Mouse (Mus musculus) megakaryocyte, adult 5-6 weeks (primary cell): Measurements from ENCODE around the gene Ppp2r2c. TPM values are rescaled to one million over a fixed set of nuclear protein-coding genes. Genes with fewer than 3 reads are reported as not detected.
"Not testable (repeated sequence)": the region's sequence is repeated elsewhere in the genome, so short reads cannot be mapped to it uniquely, and the experiment has no call there.

ENCODE experiments used
- ATAC-seq: 2 replicates; pipeline ENCODE4 v1.8.0; 2016; ENCODE audit warnings: mild to moderate bottlenecking, inconsistent platforms; ENCODE audit not compliant: poor library complexity, severe bottlenecking
- total RNA-seq, 2 experiments: library from RNA; stranded (forward) in 1 of 2; stranded (reverse) in 1 of 2; fragments of 153-499, 151-499 nt in 1 of 2; fragments of 221-1000, 200-1000 nt in 1 of 2; gene quantifications; 2 replicates each; pipeline versions ENCODE4 v1.2.3 to v1.2.4; 2015 to 2017

Gene Ppp2r2c
- total RNA-seq, 2 experiments from 2014 or later, result not detected

DNA sequence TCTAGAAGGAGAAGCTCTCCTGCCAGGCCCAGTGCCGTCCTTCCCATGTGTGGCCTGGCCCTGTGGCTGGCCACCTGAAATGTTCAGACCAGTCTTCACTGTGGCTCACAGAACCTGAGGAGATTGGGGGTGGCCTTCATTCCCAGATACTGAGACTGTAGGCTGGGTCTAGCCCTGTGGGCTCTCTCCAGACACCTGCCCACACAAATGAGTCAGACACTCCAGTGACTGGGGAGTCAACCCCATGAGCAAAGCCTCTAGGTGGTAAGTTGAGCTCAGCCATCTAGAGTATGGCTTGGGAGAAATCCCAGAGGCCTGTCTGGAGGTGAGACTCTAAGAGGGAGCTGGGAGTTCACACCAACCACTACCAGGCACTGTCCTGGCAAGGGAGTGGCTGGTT lies 53.6 kb downstream of the Ppp2r2c start:
- no peak for ATAC-seq

DNA sequence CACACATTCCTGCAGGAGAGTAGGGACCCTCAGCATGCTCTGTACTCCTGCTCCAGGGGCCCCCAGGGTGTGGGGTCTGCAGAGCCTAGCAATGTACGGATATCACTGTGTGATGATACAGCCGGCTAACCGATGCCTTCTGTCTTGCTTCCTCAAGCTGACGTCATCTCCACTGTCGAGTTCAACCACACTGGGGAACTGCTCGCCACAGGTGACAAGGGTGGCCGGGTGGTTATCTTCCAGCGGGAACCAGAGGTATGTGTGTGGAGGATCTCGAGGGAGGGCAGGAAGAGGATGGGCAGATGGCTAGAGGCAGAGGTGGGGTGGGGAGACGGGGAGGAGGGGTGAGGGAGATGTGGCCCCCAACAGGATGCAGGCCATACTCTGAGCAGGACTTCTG lies 54.5 kb downstream of the Ppp2r2c start:
- ATAC-seq, result no peak

DNA sequence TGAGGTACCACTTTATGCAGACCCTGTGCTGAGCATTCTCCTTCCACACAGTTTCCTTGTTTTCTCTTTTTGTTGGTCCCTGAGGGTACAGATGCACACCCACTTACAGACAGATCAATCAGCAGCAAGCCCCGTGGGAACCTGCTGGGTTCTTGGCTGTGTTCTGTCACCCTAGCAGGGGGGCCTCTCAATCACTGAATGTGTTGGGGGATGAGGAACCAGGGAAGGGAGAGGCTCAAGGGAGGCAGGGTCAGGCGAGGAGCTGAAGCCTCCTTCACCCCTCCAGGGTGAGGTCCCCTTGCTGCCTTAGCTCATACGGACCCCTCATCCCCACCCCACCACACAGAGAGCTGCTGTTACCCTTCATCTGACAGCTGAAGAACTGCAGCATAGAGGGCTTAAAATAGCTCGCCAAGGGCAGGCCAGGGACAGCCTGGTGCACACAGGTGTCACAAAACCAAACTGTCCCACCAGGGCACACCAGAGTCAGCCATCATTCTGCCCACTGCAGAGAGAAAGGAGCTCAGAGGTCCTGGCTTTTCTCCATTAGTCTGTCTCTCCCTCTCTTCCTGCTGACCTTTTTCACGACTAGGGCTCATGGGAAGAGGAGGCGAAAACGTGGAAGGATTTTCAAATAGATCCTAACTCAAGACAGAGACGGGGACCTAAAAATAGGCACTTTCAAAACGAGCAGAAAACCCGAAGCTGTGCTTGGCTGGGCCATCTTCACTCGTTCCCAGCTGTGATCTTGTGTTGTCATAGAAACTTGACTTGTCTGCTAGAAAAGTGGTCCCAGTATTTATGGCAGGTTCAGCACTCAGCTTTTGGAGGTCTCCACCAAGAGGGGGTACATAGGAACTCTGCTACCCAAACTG lies 55.8 kb downstream of the Ppp2r2c start:
- no peak for ATAC-seq

DNA sequence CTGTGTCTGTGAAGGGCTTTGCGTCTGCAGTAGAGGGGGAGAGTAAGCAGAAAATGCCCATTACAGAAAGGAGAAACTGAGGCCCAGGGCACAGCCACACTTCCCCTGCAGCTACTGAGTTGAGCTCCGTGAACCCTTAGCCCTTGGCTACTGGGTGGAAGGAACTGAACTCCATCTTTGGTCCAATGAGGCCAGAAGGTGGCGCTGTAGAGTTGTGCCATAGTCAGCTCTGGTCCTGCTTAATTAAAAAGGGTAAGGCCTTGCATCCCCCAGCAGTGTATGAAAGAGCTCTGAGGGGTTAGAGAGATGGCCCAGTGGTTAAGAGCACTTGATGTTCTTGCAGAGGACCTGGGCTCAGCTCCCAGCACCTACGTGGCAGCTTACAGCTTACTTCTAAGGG lies 60.4 kb downstream of the Ppp2r2c start:
- no peak for ATAC-seq

DNA sequence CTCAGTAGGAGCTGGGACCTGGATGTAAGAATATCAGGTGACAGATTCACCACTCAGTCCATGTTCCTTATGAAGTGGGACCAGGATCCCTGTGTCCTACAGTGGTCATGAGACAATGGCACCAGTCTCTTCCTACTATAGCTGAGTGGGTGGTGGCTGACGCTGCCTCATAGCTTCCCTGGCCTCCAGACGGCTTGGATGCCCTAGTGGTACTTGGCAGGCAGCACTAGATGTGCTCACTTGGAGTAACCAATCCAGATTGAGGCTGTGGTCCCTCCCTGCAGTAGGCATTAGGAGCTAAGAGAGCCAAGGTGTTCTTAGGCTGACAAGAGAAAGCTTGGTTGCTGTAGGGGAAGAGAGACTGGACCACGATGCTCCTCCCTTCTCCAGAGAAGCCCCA lies 61.1 kb downstream of the Ppp2r2c start:
- ATAC-seq, result no peak

DNA sequence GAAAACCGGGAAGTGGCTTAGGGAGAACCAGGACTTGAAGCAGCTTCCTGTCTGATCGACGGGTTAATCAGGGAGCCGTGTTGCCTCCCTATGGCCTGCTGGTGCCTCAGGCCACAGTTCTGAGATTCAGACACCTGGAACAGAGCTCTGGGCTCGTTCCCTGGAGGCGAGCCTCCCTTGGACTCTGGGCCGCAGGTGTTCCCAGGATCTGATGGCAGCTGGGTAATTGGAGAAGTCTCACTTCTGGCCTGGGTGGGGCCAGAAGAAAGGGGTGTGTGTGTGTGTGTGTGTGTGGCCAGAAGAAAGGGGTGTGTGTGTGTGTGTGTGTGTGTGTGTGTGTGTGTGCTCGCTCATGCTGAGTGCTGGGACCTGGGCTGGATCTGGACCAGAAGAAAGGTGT lies 65.1 kb downstream of the Ppp2r2c start:
- no peak for ATAC-seq

DNA sequence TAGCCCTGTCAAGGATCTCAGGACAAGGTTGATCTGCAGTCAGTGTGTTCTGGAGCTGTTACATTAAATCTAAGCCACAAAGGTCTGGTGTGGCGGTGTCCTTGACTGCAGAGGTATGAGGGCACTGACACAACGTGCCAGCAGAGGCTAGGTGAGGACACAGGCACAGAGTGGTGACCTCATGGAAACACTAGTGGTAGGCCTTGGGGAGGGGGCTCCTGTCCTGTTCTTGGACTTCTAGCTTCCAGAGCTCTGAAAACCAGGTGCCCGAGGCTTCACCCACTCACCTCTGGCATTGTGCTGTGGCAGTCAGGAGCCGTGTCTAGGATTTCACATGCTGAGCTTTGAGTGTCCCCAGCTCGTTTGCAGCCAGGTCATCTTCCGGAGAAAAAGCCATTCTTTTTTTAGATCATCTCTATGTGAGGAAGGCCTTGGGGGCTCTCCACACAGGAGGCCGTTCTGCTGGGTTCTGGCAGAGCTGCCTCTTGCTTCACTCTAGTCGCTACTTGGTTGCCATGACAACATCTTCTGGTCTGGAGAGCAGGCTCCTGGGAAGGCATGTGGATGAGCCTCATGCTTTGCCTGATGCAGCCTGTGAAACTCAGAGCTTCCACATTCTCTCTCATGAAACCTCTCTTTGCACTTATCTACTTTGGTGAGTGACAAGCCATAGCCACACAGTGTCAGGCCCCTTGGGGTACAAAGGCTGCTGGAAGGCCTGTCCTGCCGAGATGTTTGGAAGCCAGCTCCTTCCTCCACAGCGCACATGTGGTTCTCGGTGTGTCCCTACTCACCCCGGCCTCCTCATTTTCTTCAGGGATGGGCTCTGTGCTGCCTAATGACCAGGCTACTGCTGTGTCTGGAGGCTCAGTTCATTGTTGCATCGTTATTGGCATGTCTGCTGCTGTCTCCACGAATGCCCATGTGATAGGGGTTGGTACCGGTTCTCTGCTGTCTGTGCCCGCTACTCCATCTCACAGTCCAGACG lies 67.5 kb downstream of the Ppp2r2c start:
- ATAC-seq, result no peak

DNA sequence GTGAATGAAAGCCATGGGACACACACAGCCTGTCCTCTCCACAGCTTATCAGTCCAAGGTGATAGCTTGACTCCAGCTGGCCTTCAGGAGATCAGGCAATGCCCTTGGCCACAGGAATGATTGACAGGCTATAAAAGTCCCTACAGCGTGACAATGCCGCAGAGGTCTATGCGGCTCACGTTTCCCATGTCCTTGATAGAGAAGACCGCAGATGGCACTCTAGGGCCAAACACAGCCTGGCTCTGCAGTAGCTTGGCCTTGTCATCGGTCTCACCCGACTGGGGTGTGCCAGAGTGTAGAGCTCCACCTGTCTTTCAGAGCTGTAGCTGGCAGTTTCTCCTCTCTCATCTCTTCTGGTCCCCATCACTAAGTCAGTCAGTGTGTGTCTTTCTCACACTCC lies 68.2 kb downstream of the Ppp2r2c start:
- ATAC-seq, result no peak

DNA sequence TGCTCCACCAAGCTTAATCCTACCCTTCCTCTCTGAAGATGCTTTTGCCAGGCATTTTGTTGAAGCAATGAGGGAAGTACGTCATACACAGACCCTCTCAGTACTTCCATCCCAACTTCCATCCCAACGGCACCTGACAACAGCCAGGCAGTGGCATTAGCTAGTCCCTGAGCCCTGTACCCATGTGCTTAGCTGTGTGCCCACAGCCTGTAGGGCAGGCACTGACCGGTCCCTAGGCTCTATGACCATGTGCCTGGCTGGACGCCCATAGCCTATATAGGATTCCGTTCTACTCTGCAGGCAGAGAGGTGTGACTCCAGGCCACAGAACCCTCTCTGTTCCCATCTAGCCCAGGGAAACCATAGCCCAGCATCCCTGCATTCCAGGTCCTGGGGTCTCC lies 69.7 kb downstream of the Ppp2r2c start:
- no peak for ATAC-seq

DNA sequence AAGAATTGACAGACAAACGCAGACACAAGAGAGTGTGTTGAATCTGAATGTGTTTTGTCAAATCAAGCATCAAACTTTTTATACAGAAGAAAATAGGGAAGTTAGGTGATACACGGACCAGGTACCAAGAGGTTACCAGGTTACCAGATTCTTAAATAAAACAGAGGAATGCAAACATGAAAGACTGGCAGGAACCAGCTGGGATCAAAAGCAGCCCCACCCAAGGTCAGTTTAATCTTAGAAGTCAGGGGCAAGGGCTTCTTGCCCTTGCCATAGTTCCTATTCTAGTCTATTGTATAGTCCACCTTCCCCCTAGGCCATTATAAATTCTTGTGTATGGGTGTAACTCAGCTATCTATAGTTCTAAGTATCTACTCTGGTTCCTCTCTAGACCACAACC lies 70.7 kb downstream of the Ppp2r2c start:
- ATAC-seq, result not testable (repeated sequence)

DNA sequence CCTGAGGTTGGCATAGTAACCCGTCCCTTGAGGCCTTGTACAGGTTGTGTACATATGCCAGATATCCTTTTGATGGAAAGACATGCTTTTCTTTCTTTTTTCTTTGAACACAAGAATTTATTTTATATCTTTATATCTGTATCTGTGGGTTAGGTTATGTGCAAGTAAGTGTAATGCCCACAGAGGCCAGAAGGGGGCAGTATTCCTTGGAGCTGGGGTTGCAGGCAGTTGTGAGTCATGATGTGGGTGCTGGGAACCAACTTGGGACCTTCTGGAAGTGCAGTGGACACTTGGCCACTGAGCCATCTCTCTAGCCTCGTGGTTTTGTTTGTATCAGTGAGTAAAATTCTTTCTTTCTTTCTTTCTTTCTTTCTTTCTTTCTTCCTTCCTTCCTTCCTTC lies 74.1 kb downstream of the Ppp2r2c start:
- no peak for ATAC-seq

DNA sequence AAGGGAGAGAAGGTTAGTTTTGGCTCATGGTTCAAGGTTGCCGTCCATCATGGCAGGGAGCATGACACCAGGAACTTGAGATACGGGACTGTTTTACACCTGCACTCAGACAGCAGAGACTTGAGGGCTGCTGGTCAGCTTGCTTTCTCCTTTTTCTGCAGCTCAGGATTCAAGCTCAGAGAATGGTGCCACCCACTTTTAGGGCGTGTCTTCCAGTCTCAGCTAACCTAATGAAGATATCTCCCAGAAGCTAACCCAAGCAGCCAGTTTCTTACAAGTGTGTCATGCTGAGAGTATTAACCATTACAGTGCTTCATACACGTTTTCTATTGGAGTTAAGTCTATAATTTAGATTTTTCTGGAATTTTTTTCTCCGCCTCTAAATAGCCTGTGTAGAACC lies 76.2 kb downstream of the Ppp2r2c start:
- no peak for ATAC-seq

DNA sequence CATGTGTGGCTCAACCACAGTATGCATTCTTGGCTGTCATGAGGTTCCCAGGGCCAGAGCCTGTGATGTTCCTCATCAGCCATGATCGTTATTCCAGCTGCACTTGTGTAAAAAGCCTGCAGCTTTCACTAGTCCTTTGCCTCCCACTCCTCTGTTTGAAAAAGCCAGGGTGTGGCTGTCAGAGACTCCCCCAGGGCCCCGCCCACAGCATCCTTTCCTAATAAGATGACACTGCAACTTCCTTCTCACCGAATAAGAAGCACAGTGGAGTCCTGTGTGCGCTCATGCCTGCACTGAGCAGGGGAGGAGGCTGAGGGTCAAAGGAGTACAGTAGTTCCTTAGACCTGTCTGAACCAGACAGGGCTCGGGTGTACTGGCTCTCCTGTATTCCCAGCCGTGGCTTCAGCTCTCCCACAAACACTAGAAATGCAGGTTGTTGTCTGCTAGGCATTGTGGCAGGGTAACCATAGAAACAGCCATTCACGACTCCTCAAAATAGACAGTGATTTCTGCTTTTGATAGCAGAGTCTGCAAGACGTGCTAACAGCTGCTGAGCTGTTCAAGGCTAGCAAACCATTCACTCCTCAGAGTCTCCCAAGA lies 76.9 kb downstream of the Ppp2r2c start:
- ATAC-seq, result peak; percentile 53

DNA sequence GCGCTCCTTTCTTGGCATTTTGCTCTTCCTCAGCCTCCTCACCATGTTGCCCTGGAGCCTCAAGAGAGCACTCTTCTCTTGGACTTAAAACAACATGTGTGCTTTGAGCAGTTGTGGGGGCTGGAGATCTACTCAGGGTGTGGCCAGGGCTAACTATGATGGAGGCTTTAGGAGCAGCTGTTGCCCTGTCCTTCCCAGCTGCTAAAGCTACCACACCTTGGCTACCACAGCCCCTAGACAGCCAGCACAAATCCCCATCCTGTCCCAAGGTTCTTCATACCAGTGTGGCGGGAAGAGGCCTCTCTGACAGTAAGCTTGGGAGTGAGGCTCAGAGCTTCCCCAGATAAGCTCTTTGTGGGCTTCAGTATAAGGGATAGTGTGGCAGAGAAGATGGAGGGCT lies 77.4 kb downstream of the Ppp2r2c start:
- no peak for ATAC-seq

DNA sequence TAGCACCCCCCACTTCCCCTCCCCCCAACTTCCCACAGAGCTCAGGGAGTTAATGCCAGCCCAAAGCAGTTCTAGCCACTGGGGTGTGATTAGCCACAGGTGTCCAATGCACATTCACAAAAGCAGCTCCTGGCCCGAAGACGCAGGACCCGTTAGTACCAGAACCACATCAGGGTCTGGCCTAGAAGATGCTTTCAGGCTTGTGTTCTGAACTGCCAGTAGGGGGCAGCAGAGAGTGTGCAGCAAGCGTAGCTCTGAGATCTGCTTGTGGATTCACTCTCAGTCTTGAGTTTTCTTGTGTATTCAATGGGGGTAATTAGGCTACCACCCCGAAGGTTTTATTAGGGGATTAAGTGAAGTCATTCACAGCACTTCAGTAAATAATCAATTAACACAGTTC lies 78.1 kb downstream of the Ppp2r2c start:
- peak; percentile 48; the same call in 1 of the 2 replicates for ATAC-seq

DNA sequence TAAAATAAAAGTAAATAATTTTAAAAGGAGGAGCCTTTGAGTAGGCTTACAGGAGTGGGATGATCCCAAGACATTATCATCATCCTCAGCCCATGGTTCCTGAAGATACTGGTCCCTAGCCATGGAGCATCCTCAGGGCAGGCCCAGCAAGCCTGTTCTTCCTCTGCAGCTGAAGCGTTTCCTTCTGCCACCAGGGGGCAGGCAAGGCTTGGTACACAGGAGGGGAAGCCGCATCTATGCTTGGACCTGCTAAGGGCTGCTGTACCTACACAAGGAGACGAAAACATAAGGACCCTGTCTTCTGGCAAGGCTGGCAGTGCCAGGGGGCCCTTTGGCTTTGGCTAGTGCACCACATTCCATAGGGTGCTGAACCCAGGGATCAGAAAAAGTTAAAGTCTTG lies 80.5 kb downstream of the Ppp2r2c start:
- peak; percentile 69 for ATAC-seq

DNA sequence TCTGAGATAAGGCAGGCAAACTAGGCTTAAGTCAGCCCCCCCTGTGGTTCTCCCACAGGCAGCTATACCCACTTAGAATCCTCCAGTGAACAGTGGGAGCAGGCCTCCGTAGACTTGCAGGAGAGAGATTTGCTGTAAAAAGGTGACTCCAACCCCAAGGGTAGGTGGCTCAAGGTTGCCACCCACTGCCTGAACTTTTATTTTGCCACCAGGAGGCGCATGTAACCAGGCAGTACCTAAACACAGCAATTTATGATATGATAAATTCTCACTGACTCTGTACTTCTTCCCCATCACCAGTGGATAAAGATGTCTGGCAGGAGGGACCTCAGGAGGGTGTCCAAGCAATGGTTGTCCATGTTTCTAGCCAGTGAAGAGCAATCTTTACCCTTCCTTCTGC lies 82.6 kb downstream of the Ppp2r2c start:
- ATAC-seq, result no peak

DNA sequence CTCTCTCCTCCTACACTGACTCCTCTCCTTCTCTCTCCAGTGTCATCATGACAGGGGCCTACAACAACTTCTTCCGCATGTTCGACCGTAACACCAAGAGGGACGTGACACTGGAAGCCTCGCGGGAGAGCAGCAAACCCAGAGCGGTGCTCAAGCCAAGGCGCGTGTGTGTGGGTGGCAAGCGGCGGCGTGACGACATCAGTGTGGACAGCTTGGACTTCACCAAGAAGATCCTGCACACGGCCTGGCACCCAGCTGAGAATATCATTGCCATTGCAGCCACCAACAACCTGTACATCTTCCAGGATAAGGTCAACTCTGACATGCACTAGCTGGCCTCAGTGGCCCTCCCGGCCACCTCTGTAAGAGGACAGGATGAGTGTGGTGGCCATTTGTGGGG lies 84.0 kb downstream of the Ppp2r2c start:
- no peak for ATAC-seq

DNA sequence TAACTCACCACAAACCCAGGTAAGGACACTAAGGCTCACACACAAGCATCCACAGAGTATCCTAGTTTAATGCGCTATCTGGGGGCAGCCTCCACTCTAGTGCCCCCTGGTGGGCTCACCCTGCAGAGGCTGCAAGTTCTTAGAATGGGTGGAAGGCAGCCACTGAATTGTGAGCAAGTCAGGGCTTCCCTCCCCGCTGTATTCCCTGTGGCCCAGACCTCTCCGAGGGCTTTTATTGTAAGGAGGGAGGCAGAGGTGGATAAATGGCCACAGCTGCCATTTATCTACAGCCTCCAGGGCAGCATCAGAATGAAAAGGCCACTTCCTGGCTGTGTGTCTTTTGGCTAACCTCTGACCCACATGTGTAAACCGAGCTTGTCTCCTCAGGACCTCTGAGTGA lies 87.1 kb downstream of the Ppp2r2c start:
- no peak for ATAC-seq

DNA sequence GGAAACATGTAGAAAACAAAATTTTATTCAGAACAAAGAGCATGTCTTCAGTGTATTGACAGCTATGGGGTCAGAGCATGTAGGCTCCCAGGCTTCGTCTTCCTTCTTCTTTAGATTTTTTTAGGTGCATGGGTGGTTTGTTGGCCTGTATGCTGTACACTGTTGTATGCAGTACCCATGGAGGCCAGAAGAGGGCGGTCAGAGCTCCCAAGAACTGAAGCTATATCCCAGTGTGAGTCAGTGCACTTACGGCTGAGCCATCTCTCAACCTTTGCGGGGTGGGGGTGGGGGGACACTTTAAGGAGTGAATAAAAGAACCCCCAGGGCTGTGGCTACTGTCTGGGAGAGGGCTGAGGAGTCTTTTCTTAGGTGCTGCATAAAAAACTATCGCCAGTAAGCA lies 90.5 kb downstream of the Ppp2r2c start:
- peak; percentile 88 for ATAC-seq

DNA sequence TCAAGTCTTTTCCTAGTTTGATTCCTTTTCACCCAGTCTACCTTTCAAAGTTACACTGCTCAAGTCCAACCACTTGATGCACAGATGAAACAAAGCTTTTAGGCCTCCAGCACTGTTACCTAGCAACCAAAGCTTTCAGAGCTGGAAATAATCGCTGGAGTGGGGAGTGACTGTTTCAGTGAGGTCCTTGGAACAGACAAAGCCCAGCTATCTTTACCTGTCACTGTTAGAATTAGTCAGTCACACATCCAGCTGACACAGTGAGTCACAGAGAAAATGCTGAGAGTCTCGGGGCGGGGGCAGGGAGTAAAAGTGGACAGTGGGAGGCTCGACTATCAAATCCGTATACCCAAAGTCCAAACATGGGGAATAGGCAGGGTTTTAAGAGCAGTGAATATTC lies 92.2 kb downstream of the Ppp2r2c start:
- no peak for ATAC-seq
